Mouse (Mus musculus) layer of hippocampus, adult 2 months (tissue): ENCODE data around the gene Cct4. TPM values are rescaled to one million over a fixed set of nuclear protein-coding genes. Genes with fewer than 3 reads are reported as not detected.

Source experiments
- DNase-seq, 2 experiments: peaks; one replicate each; pipeline ENCODE4 v3.0.0; 2022; ENCODE audit warnings: low spot score in 2 of 2
- H3K27ac ChIP-seq: fragments of 200-600 bp; 2 replicates; pipeline ENCODE4 v1.8.1; 2022
- H3K4me3 ChIP-seq: fragments of 200-600 bp; 2 replicates; pipeline ENCODE4 v1.8.1; 2022; ENCODE audit warnings: mild to moderate bottlenecking
- CTCF ChIP-seq: fragments of 200-600 bp; conservative IDR thresholded peaks from 2 replicates; pipeline ENCODE4 v1.8.1; 2022; ENCODE audit warnings: antibody characterized with exemption, mild to moderate bottlenecking, moderate library complexity
- total RNA-seq, 2 experiments: library from RNA; stranded (reverse); gene quantifications; 2 replicates each; pipeline ENCODE4 v1.2.3; 2021

The Cct4 gene
- total RNA-seq, 2 experiments from 2014 or later = 100 TPM

GRCm38 (mm10) chr11:22989786-22990185, 533 bp upstream of the Cct4 start:
- Histone ChIP-seq H3K4me3 (peak overlapping the region; percentile 69), H3K27ac (peak overlapping the region; percentile 92)
- no peak for TF ChIP-seq CTCF
- no peak for DNase-seq

- Histone ChIP-seq H3K27ac (peak overlapping the region; percentile 92), H3K4me3 (peak overlapping the region; percentile 69)
- DNase-seq = no peak
- TF ChIP-seq CTCF = no peak; the same call in 1 of the 2 replicates
Measured at GRCm38 (mm10) chr11:22991218-22991835, 1.0 kb downstream of the Cct4 start.

GRCm38 (mm10) chr11:22994271-22994670, 4.0 kb downstream of the Cct4 start:
- Histone ChIP-seq H3K4me3 (no peak overlapping the region), H3K27ac (no peak overlapping the region)
- TF ChIP-seq CTCF = no peak
- no peak for DNase-seq

DNA sequence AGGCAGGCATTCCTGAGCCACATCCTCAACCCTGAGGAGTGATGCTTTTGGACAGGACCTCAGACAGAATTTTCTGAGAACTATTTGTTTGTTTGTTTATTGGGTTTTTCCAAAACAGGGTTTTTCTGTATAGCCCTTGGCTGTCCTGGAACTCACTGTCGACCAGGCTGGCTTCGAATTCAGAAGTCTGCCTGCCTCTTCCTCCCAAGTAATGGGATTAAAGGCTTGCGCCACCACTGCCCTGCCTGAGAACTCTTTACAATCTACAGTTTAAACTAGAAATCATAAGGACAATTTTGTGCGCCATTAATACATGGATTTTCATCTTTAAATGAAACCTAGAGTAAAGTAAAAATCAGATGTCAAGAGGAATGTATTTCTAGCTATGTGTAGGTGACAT, 5.1 kb downstream of the Cct4 start:
- DNase-seq = no peak
- no peak for TF ChIP-seq CTCF
- Histone ChIP-seq H3K27ac (no peak overlapping the region), H3K4me3 (no peak overlapping the region)

GRCm38 (mm10) chr11:22998308-22998707, 8.0 kb downstream of the Cct4 start:
- DNase-seq = no peak
- no peak for TF ChIP-seq CTCF
- no peak overlapping the region for H3K27ac ChIP-seq
- no peak overlapping the region for H3K4me3 ChIP-seq

DNA sequence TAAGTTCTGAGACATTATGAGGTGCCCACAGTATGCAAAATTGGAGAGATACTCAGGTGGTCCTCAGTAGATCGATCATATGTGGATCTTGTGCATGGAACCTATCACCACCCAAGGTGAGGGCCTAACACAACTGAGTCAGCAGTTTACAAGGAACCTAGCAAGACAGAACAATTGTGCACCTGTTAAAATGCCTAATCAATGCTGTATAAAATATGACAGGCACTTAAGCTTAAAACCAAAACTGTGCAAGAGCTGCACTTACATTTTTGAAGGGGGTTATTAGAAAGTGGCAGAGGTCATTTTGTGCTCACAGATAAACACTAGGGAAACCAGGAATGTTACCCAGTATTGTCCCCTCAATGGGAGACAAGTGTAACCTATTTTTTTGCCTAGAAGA, 15.0 kb downstream of the Cct4 start:
- H3K27ac ChIP-seq = no peak overlapping the region
- DNase-seq = no peak
- no peak overlapping the region for H3K4me3 ChIP-seq
- TF ChIP-seq CTCF = no peak

DNA sequence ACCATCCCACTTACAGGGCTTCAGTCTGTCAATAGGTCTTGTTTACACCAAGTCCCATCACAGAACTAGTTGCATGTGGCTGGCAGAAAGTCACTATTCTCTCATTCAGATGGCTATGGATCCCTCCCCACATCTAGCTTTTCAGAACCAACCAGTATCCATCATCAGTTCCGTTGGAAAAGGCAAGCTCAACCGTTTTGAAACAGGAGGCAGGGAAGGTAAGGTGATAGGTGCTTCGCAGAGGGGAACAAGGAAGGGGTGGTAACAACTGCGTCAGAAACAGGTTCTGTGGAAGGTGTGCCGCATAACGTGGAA, 16.8 kb downstream of the Cct4 start:
- TF ChIP-seq CTCF = no peak
- no peak for DNase-seq
- Histone ChIP-seq H3K4me3 (peak overlapping the region; percentile 74), H3K27ac (peak overlapping the region; percentile 91)

- peak within 1 kb of the TSS; percentile 74 for H3K4me3 ChIP-seq
- no peak for TF ChIP-seq CTCF
- H3K27ac ChIP-seq = peak within 1 kb of the TSS; percentile 91
- peak; percentile 78 to 94 for DNase-seq
Measured at GRCm38 (mm10) chr11:23007481-23008180, 17.3 kb downstream of the Cct4 start, which contains the start of gene Fam161a. Fam161a (plus strand) TSS chr11:23007531.

DNA sequence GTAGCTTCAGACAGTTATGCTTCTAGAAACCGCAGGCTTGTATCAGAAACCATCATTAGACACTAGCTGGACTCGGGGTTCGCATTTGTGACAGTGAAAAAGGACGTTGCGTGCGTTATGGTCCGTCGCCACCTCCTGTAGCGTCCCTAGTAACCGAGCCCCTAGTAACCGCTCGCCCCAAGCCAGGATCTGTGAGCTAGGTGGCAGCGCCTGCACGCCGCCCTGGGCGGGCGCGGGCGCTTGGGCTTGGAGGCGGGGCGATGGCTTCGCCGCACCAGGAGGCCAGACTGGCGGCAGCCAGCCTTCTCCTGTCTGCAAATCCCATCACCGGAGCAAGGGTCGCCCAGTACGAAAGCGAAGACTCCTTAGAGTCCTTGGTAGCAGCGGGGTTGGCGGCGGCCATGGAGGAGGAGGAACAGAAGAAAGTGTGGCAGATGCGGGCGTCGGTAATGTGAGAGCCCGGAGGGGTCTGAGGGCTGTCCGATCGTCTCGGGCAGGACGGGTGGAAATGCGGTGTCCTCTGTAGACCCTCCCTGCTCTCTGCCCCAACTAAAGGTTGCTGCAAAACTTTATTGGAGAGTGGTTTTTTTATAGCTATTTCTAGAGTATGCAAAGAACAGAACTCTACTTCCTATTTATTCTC, 18.0 kb downstream of the Cct4 start:
- TF ChIP-seq CTCF = peak; percentile 41
- Histone ChIP-seq H3K4me3 (peak overlapping the region; percentile 74), H3K27ac (peak overlapping the region; percentile 91)
- DNase-seq = peak; percentile 70 to 78

- TF ChIP-seq CTCF = no peak
- peak overlapping the region; percentile 91 for H3K27ac ChIP-seq
- no peak for DNase-seq
Measured at GRCm38 (mm10) chr11:23008824-23009200, 18.5 kb downstream of the Cct4 start.

DNA sequence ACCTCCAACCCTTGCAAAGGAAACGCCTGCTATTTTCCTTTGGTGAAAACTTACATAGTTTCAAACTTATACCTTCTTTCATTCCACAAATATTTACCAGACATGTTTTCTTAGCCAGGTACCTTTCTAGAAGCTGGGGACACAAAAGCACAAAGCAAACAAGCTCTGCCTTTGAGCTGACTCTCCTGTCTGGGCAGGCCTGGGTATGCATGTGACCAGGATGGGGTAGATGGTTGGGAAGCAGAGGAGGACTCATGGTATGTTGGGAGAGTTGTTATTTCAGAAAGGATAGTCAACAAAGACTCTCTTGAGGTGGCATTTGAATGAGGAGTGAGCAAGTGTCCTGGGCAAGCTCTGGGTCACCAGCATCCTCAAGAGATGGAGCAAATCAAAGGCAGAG, 22.8 kb downstream of the Cct4 start:
- no peak overlapping the region for H3K27ac ChIP-seq
- no peak overlapping the region for H3K4me3 ChIP-seq
- no peak for TF ChIP-seq CTCF
- DNase-seq = no peak

More at GRCm38 (mm10) chr11:23008824-23009200, 18.5 kb downstream of the Cct4 start:
- peak overlapping the region; percentile 74 for H3K4me3 ChIP-seq

- Histone ChIP-seq H3K27ac (no peak overlapping the region), H3K4me3 (no peak overlapping the region)
- TF ChIP-seq CTCF = peak; percentile 50
- no peak for DNase-seq
Measured at GRCm38 (mm10) chr11:23013580-23014294, 23.4 kb downstream of the Cct4 start.

- no peak for DNase-seq
- Histone ChIP-seq H3K4me3 (no peak overlapping the region), H3K27ac (no peak overlapping the region)
- TF ChIP-seq CTCF = no peak
Measured at GRCm38 (mm10) chr11:23014996-23015395, 24.7 kb downstream of the Cct4 start.
